Mouse (Mus musculus): Measurements from ENCODE around the gene Olfr305. TPM values are rescaled to one million over a fixed set of nuclear protein-coding genes. Genes with fewer than 3 reads are reported as not detected.
"Not testable (repeated sequence)": the region's sequence is repeated elsewhere in the genome, so short reads cannot be mapped to it uniquely, and the experiment has no call there.

Olfr305 gene
- not detected in 2 replicates for polyA plus RNA-seq (2015; fragmentation: Nextera tagmentation; extraction: Ambion mirVana)

DNA sequence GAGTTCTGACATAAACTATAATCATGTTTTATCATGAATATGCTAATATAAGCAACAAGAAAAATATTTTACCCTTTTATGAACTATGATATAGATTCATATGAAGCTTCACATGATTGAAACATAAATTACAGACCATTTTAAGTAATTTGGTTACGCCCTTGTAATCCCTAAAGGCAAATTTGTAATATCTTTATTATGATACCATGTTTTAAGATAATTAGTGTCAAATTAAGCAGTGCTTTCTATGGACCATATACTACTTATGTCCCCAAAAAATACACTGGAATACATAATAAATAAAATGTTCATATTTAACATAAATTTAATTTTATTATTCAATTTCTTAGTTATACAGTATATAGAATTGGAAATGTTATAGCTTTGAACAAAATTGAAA lies at the start of gene Olfr305:
Olfr305 (minus strand) TSS at position 101 of the 400 bp plus-strand sequence.
- no peaks in the 10 kb centered on the region for H3K36me3 ChIP-seq (ENCODE audit: control insufficient read depth, insufficient read depth, low read length)
- H3K4me1 ChIP-seq (ENCODE audit: control insufficient read depth, insufficient read depth, low read length) = no peaks in the 10 kb centered on the region
- WGBS = 92% methylated on average over 1 of the region's 1 CpGs
- H3K9me3 ChIP-seq (ENCODE audit: control insufficient read depth, low read length) = no peaks in the 10 kb centered on the region
- no peak within 1 kb of the TSS for H3K27ac ChIP-seq (ENCODE audit: low read length)
- no peaks in the 10 kb centered on the region for H3K27me3 ChIP-seq (replicated peaks; ENCODE audit: control insufficient read depth, insufficient read depth, low read length)
- H3K4me3 ChIP-seq (ENCODE audit: low read length) = no peak within 1 kb of the TSS
- no peak within 1 kb of the TSS for H3K9ac ChIP-seq (ENCODE audit: low read depth, low read length)
- no peak within 1 kb of the TSS for H3K4me2 ChIP-seq (ENCODE audit: low read depth, low read length)
- no peak for ATAC-seq

DNA sequence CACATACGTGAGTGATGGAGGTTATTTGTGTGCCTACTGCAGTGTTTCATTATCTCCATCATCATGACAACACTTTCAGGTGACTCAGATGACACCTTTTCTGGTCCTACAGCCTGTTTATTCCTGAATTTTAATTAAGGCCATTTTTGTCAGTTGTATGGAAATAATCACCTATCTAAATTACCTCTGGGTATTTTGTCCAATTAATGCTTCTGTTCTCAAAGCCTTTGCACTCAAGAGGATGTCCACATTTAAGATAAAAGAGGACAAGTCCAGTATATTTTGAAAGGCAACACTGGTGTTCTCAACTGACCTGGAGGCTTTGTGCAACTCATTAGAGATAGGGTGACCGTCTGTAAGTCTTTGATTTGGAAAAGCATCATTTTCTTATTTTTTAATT lies 36.8 kb upstream of the Olfr305 start, which contains the start of gene Olfr301:
Olfr301 (plus strand) TSS at position 301 of the 400 bp plus-strand sequence.
- H3K4me2 ChIP-seq (ENCODE audit: low read depth, low read length) = no peak within 1 kb of the TSS
- H3K9me3 ChIP-seq (ENCODE audit: control insufficient read depth, low read length) = no peaks in the 10 kb centered on the region
- 83% methylated on average over 2 of the region's 2 CpGs for WGBS
- H3K27ac ChIP-seq (ENCODE audit: low read length) = no peak within 1 kb of the TSS
- ATAC-seq = no peak
- no peaks in the 10 kb centered on the region for H3K4me1 ChIP-seq (ENCODE audit: control insufficient read depth, insufficient read depth, low read length)
- H3K36me3 ChIP-seq (ENCODE audit: control insufficient read depth, insufficient read depth, low read length) = no peaks in the 10 kb centered on the region
- H3K27me3 ChIP-seq (replicated peaks; ENCODE audit: control insufficient read depth, insufficient read depth, low read length) = no peaks in the 10 kb centered on the region
- no peak within 1 kb of the TSS for H3K4me3 ChIP-seq (ENCODE audit: low read length)
- no peak within 1 kb of the TSS for H3K9ac ChIP-seq (ENCODE audit: low read depth, low read length)

DNA sequence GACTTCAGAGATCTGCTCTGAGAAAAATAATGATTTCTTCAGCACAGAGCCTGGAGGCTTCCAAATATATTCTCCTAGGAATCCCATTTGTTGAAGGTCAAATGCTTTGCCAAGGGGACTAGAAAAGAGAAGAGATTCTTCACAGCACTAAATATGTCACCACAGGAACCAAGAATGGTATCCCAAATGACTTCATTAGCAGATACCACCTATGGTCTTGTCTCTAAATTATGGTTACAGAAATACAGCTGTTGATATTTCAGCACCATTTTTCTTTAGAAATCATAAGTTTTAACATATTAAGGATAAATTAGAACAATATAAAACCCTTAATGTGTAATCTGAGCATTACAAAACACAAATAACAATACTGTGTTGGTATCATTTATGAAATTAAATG lies 31.0 kb upstream of the Olfr305 start, which contains the start of gene Olfr303:
Olfr303 (minus strand) TSS at position 101 of the 400 bp plus-strand sequence.
- Histone ChIP-seq H3K4me3 (ENCODE audit: low read length) (no peak within 1 kb of the TSS), H3K36me3 (ENCODE audit: control insufficient read depth, insufficient read depth, low read length) (no peaks in the 10 kb centered on the region), H3K27me3 (replicated peaks; ENCODE audit: control insufficient read depth, insufficient read depth, low read length) (no peaks in the 10 kb centered on the region), H3K9ac (ENCODE audit: low read depth, low read length) (no peak within 1 kb of the TSS), H3K27ac (ENCODE audit: low read length) (no peak within 1 kb of the TSS), H3K9me3 (ENCODE audit: control insufficient read depth, low read length) (no peaks in the 10 kb centered on the region), H3K4me1 (ENCODE audit: control insufficient read depth, insufficient read depth, low read length) (no peaks in the 10 kb centered on the region), H3K4me2 (ENCODE audit: low read depth, low read length) (no peak within 1 kb of the TSS)
- ATAC-seq = no peak

DNA sequence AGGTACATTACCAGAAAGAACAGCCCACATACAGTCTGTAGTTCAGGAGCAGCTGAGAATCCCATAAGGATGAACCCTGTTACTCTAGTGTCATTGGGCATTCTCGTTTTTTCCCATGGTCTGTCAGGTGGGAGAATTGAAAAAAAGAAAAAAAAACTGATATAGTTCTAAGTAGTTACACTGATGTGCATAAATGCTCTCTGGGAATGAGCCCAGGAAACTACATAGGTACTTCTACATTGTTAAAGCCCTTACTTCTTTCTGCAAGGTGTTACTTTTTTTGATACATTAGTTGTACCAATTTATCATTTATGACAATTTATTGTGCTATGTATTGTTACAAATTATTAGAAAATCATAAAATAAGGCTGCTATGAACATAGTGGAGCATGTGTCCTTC lies 19.8 kb upstream of the Olfr305 start, which contains the start of gene Olfr304:
Olfr304 (minus strand) TSS at position 101 of the 400 bp plus-strand sequence.
- no peaks in the 10 kb centered on the region for H3K36me3 ChIP-seq (ENCODE audit: control insufficient read depth, insufficient read depth, low read length)
- no peak within 1 kb of the TSS for H3K27ac ChIP-seq (ENCODE audit: low read length)
- no peak within 1 kb of the TSS for H3K4me3 ChIP-seq (ENCODE audit: low read length)
- no peaks in the 10 kb centered on the region for H3K9me3 ChIP-seq (ENCODE audit: control insufficient read depth, low read length)
- no peak within 1 kb of the TSS for H3K9ac ChIP-seq (ENCODE audit: low read depth, low read length)
- ATAC-seq = no peak
- no peaks in the 10 kb centered on the region for H3K27me3 ChIP-seq (replicated peaks; ENCODE audit: control insufficient read depth, insufficient read depth, low read length)
- no peaks in the 10 kb centered on the region for H3K4me1 ChIP-seq (ENCODE audit: control insufficient read depth, insufficient read depth, low read length)
- no peak within 1 kb of the TSS for H3K4me2 ChIP-seq (ENCODE audit: low read depth, low read length)
- WGBS = 68% methylated on average over 1 of the region's 1 CpGs

DNA sequence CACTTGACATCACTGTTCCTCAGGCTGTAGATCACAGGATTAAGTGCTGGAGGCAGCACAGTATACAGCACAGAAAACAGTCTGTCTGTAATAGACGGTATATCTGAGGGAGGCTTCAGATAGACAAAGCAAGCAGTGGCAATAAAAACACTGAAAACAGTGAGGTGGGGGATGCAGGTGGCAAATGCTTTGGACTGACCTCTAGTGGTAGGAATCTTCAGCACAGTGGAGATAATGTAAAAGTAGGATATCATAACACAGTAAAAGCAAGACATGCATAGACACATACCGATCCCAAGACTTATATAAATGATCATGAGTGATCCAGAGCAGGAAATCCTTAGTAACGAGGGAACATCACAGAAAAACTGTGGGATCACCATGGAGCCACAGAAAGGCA lies 19.0 kb upstream of the Olfr305 start:
- H3K9ac ChIP-seq (ENCODE audit: low read depth, low read length) = no peak overlapping the region
- no peak overlapping the region for H3K4me2 ChIP-seq (ENCODE audit: low read depth, low read length)
- ATAC-seq = no peak
- no peaks in the 10 kb centered on the region for H3K27me3 ChIP-seq (replicated peaks; ENCODE audit: control insufficient read depth, insufficient read depth, low read length)
- no peaks in the 10 kb centered on the region for H3K36me3 ChIP-seq (ENCODE audit: control insufficient read depth, insufficient read depth, low read length)
- no peak overlapping the region for H3K4me3 ChIP-seq (ENCODE audit: low read length)
- H3K27ac ChIP-seq (ENCODE audit: low read length) = no peak overlapping the region
- WGBS = 64% methylated on average over 3 of the region's 3 CpGs
- no peaks in the 10 kb centered on the region for H3K9me3 ChIP-seq (ENCODE audit: control insufficient read depth, low read length)
- H3K4me1 ChIP-seq (ENCODE audit: control insufficient read depth, insufficient read depth, low read length) = no peaks in the 10 kb centered on the region

DNA sequence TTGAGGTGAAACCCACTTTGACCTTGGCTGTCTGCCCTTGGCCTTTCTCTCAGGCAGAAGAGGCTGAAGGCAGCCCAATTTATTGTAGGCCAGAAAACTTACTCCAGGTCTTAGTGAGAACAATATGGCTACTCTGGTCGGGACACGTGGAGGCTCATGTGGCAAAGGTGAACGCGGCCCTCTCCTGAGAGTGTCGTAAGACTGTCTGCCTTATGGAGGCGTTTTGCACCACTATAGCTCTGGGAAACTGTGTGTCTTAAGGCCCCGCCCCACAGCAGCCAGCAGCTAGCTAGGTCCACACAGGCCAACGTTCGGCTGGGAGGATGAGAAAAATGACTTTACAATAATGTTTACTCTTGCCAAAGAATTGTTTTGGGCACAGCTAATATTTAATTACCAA lies 20.4 kb downstream of the Olfr305 start:
- WGBS = 86% methylated on average over 9 of the region's 9 CpGs
- H3K4me3 ChIP-seq (ENCODE audit: low read length); H3K9me3 ChIP-seq (ENCODE audit: control insufficient read depth, low read length); H3K9ac ChIP-seq (ENCODE audit: low read depth, low read length); H3K27me3 ChIP-seq (replicated peaks; ENCODE audit: control insufficient read depth, insufficient read depth, low read length); H3K27ac ChIP-seq (ENCODE audit: low read length); H3K4me2 ChIP-seq (ENCODE audit: low read depth, low read length); H3K36me3 ChIP-seq (ENCODE audit: control insufficient read depth, insufficient read depth, low read length); ATAC-seq; H3K4me1 ChIP-seq (ENCODE audit: control insufficient read depth, insufficient read depth, low read length): not testable (repeated sequence)

DNA sequence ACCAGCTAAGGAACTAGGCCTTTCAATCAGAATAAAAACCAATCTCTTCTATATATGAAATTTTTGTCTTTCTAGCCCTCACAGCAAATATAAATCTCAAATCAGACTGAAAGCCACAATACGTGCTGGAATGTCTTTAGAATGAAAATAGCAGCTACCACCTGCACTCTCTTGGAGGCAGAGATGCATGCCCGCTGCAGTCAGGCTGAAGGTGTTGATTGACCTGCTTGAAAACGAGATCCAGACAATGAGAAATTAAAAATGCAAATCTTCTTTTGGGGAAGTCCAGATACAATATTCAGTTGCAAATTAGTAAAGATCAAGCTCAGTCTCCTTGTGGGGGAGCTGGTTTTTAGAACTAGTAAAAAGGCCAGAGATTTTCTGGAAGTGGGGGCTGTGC lies 22.5 kb downstream of the Olfr305 start:
- Histone ChIP-seq H3K27me3 (replicated peaks; ENCODE audit: control insufficient read depth, insufficient read depth, low read length) (no peaks in the 10 kb centered on the region), H3K4me2 (ENCODE audit: low read depth, low read length) (no peak overlapping the region), H3K4me1 (ENCODE audit: control insufficient read depth, insufficient read depth, low read length) (no peaks in the 10 kb centered on the region), H3K9ac (ENCODE audit: low read depth, low read length) (no peak overlapping the region), H3K9me3 (ENCODE audit: control insufficient read depth, low read length) (no peaks in the 10 kb centered on the region; the same call in 1 of the 2 replicates), H3K36me3 (ENCODE audit: control insufficient read depth, insufficient read depth, low read length) (no peaks in the 10 kb centered on the region), H3K4me3 (ENCODE audit: low read length) (no peak overlapping the region), H3K27ac (ENCODE audit: low read length) (no peak overlapping the region)
- ATAC-seq = no peak
- WGBS = 75% methylated on average over 3 of the region's 3 CpGs

DNA sequence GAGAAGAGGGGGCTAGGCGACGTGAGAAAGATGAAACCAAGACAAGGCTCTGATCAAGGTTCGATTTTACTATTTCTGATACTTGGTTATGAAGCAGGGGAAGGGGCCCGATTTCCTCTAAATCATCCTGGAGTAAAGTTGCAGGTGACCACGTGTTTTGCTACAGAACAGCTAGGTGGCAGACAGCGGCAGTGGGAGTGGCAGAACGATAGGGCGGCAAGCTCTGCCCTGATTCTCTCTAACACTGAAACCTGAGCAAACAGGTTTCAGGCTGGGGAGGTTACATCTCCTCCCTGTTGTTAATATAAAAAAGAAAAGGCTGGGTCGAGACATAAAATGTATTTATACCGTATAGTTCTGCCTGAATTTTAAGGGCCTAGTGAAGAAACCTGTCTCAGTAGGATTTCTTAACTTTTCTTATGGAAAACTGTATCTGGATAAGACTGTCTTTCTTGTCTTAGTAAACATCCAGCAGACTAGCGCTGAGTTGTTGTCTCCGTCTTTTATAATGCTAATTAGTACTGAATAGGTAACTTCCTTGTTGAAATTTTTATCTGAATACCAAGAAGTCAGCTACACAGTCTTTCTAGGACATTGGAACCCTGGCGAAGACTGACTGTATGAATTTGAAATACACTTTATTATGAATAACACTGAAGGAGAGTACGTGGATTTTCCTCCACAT lies 23.7 kb downstream of the Olfr305 start:
- H3K27ac ChIP-seq (ENCODE audit: low read length) = no peak overlapping the region
- WGBS = 70% methylated on average over 14 of the region's 14 CpGs

DNA sequence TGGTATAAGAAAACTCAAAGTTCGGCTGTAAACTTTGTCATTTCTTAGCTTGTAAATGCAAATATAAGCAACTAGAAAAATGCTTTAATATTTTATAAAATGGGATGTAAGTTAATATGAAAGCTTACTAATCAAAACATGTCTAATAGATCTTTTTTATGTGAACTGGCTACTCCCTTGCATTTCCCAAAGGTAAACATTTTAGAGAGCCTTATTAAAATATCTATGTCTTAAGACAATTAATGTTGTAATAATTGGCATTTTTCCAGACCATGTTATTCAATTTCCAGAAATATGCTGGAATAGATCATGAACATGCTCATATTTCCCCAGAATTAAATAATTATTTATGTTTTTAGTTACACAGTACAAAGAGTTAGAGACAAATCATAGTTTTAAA lies 29.2 kb downstream of the Olfr305 start, which contains the start of gene Olfr307:
Olfr307 (minus strand) TSS at position 101 of the 400 bp plus-strand sequence.
- no peaks in the 10 kb centered on the region for H3K27me3 ChIP-seq (replicated peaks; ENCODE audit: control insufficient read depth, insufficient read depth, low read length)
- ATAC-seq = no peak
- H3K4me3 ChIP-seq (ENCODE audit: low read length) = no peak within 1 kb of the TSS
- H3K36me3 ChIP-seq (ENCODE audit: control insufficient read depth, insufficient read depth, low read length) = no peaks in the 10 kb centered on the region
- no peaks in the 10 kb centered on the region for H3K9me3 ChIP-seq (ENCODE audit: control insufficient read depth, low read length)
- H3K9ac ChIP-seq (ENCODE audit: low read depth, low read length) = no peak within 1 kb of the TSS
- 80% methylated on average over 1 of the region's 1 CpGs for WGBS
- no peak within 1 kb of the TSS for H3K27ac ChIP-seq (ENCODE audit: low read length)
- H3K4me2 ChIP-seq (ENCODE audit: low read depth, low read length) = no peak within 1 kb of the TSS
- H3K4me1 ChIP-seq (ENCODE audit: control insufficient read depth, insufficient read depth, low read length) = no peaks in the 10 kb centered on the region

More for the DNA sequence above, 23.7 kb downstream of the Olfr305 start:
- no peak overlapping the region for H3K4me3 ChIP-seq (ENCODE audit: low read length)
- H3K4me2 ChIP-seq (ENCODE audit: low read depth, low read length) = no peak overlapping the region
- H3K36me3 ChIP-seq (ENCODE audit: control insufficient read depth, insufficient read depth, low read length) = no peaks in the 10 kb centered on the region
- H3K9ac ChIP-seq (ENCODE audit: low read depth, low read length) = no peak overlapping the region
- H3K27me3 ChIP-seq (replicated peaks; ENCODE audit: control insufficient read depth, insufficient read depth, low read length) = no peaks in the 10 kb centered on the region
- no peaks in the 10 kb centered on the region for H3K4me1 ChIP-seq (ENCODE audit: control insufficient read depth, insufficient read depth, low read length)
- H3K9me3 ChIP-seq (ENCODE audit: control insufficient read depth, low read length) = no peaks in the 10 kb centered on the region
- ATAC-seq = peak; percentile 58; the same call in 1 of the 2 replicates

DNA sequence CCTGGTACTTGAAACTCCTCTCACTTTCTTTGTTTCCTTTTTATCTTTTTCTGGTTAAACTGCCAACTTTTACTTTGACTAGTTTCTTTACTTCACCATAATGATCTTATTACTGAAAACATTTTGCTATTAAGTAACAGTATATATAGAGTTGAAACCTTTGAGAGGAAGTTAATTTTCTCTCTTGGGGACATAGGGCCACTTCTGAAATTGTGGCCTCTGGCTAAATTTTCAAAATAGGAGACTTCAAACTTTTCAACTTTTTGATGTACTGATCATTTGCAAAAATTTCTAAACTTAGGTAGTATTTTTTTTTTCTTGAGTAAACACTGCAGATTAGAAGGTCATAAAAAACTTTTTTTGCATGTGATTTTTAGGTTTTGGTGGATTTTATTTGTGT lies 41.2 kb downstream of the Olfr305 start, which contains the start of gene Olfr308:
Olfr308 (minus strand) TSS at position 101 of the 400 bp plus-strand sequence.
- no peaks in the 10 kb centered on the region for H3K36me3 ChIP-seq (ENCODE audit: control insufficient read depth, insufficient read depth, low read length)
- H3K9me3 ChIP-seq (ENCODE audit: control insufficient read depth, low read length) = no peaks in the 10 kb centered on the region
- H3K4me2 ChIP-seq (ENCODE audit: low read depth, low read length) = no peak within 1 kb of the TSS
- no peak for ATAC-seq
- H3K4me1 ChIP-seq (ENCODE audit: control insufficient read depth, insufficient read depth, low read length) = no peaks in the 10 kb centered on the region
- no peaks in the 10 kb centered on the region for H3K27me3 ChIP-seq (replicated peaks; ENCODE audit: control insufficient read depth, insufficient read depth, low read length)
- H3K9ac ChIP-seq (ENCODE audit: low read depth, low read length) = no peak within 1 kb of the TSS
- no peak within 1 kb of the TSS for H3K4me3 ChIP-seq (ENCODE audit: low read length)
- H3K27ac ChIP-seq (ENCODE audit: low read length) = no peak within 1 kb of the TSS
